Mouse (Mus musculus): Measurements from ENCODE around the gene Tmem178.

- TF ChIP-seq GATA1 (IDR thresholded peaks at IDR 0.05; ENCODE audit: borderline replicate concordance, low read length) (no peak), FLI1 (IDR thresholded peaks at IDR 0.05; ENCODE audit: low read length) (no peak)
Measured at GRCm38 (mm10) chr17:81010844-81011685, 66.6 kb downstream of the Tmem178 start.

Data from megakaryocyte, embryonic 14.5 days (primary cell).